Mouse (Mus musculus) left cerebral cortex, adult 9 months (tissue): ENCODE results near the gene Wfdc10.

Experiments
- DNase-seq, 2 experiments: peaks; one replicate each; pipeline ENCODE4 v3.0.0; 2022; ENCODE audit warnings: low spot score in 2 of 2

Wfdc10 gene

GRCm38 (mm10) chr2:164700959-164701358 lies 45.1 kb downstream of the Wfdc10 start:
- DNase-seq = no peak

GRCm38 (mm10) chr2:164701761-164702160 lies 45.9 kb downstream of the Wfdc10 start:
- no peak for DNase-seq

- no peak for DNase-seq
Observed at GRCm38 (mm10) chr2:164704235-164704634, 48.4 kb downstream of the Wfdc10 start.

GRCm38 (mm10) chr2:164705328-164705727 lies 49.5 kb downstream of the Wfdc10 start:
- no peak for DNase-seq

- DNase-seq = no peak
Observed at GRCm38 (mm10) chr2:164705991-164706390, 50.1 kb downstream of the Wfdc10 start.
